In the genomic region with DNA sequence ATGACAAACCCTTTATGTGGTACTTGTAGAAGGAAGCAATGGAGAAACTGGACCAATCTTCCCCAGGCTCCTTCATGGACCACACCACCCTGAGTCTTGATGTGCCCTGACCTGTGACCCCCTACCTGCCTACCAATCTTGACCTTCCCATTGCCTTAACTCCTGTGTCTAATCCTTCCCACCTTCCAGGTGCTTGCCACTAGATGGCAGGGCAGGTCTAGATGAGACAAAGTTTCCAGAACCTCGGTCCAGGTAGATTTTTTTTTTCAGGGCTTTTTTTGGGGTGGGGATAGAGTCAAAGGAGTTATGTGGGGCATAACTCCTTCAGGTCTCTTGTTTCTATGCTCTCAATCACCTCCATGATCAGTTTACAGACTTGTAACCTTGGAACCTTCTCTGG, we compare ENCODE assay signal across 8 mouse cellular contexts. TPM values are rescaled to one million over a fixed set of nuclear protein-coding genes. Genes with fewer than 3 reads are reported as not detected.
A peak's percentile ranks its signal among the peaks of the same experiment; 100 is the strongest.
DNase-seq lines count a peak whose midpoint lies in the region; ATAC-seq lines count a peak whose summit lies in the region.

No protein-coding gene starts in this region.

- no peak for ATAC-seq in inflammation-experienced regulatory T-cells, adult 6 months

- peak; percentile 21 for DNase-seq in heart, adult 8-10 months (ENCODE audit: low spot score)
- no peak for DNase-seq in heart, adult 11 months
- DNase-seq in urinary bladder, postnatal 36 days (ENCODE audit: low spot score in 2 of 2) = peak; percentile 30 to 36
- no peak for DNase-seq in urinary bladder, adult 2 months (ENCODE audit: low spot score)
- peak; percentile 55 for DNase-seq in embryo, embryonic 10.5 days (ENCODE audit: low spot score)
- DNase-seq in layer of hippocampus, postnatal 14 days (ENCODE audit: low spot score in 2 of 2) = peak; percentile 24 to 29
- peak; percentile 14 for DNase-seq in retina, postnatal 7 days (ENCODE audit: low read depth, low spot score)

RNA-seq across cellular contexts. Expression of a gene that starts 44.8 kb away (rescaled TPM):
- 10 to 100 TPM; 32.6 to 34.3 (median 32.8) TPM for total RNA-seq in heart, adult 8-10 months (2022)
- polyA plus RNA-seq in urinary bladder, adult 2 months (2012; rRNA removed) = 78.6 and 86.4 TPM in 2 replicates
- total RNA-seq in layer of hippocampus, postnatal 14 days (2021) = 10 to 100 TPM; 89.7 to 91.0 TPM
- polyA plus RNA-seq in inflammation-experienced regulatory T-cells, adult 6 months (2017; shearing (Covaris generic)) = 100 to 1,000 TPM; 282 to 459 (median 451) TPM

Comparison
In these comparisons a context has a peak if more than half of its experiments do, and no peak if none do; other contexts are left out.
1. DNase-seq: peak in heart, adult 8-10 months (single experiment), urinary bladder, postnatal 36 days (2 of 2), embryo, embryonic 10.5 days (single experiment), layer of hippocampus, postnatal 14 days (2 of 2) and retina, postnatal 7 days (single experiment); none in heart, adult 11 months (single experiment) and urinary bladder, adult 2 months (single experiment).